Mouse (Mus musculus) adrenal gland (tissue): ENCODE results near the gene Zbtb16.

Experiments used
- intact Hi-C: fragments of 180-260 bp; cut with DNase I; formaldehyde crosslinking; loops from one replicate; pipeline ENCODE4 v1.15.1; 2025
- long read RNA-seq, 2 experiments: library from polyadenylated mRNA; unstranded; transcript quantifications; one replicate each; pipeline ENCODE4 v2.0.0; 2020; ENCODE audit warnings: borderline replicate concordance in 1 of 2; ENCODE audit not compliant: insufficient replicate concordance in 1 of 2

Gene Zbtb16
- long read RNA-seq, experiment 1, partial matches to known transcripts = 2 of 12 reads
- long read RNA-seq, experiment 1, other reads (novel, unspliced or antisense) = 10 of 12 reads
- long read RNA-seq, experiment 2, partial matches to known transcripts = 4 of 14 reads
- long read RNA-seq, experiment 2, other reads (novel, unspliced or antisense) = 10 of 14 reads

GRCm38 (mm10) chr9:48835631-48836565 lies at the start of gene Zbtb16:
TSS of gene Zbtb16 (minus strand) at chr9:48836222.
- intact Hi-C loops = loop anchor here (5.0 kb wide), 1 partner anchor 189 kb away; no protein-coding TSS in a partner anchor

GRCm38 (mm10) chr9:48872896-48873295 lies 36.9 kb upstream of the Zbtb16 start:
- intact Hi-C loops = no loop called here

- intact Hi-C loops = loop anchor here (10.0 kb wide), 1 partner anchor 108 kb away; no protein-coding TSS in a partner anchor
These were observed 30.6 kb upstream of the Zbtb16 start for GRCm38 (mm10) chr9:48866523-48867121.

GRCm38 (mm10) chr9:48865235-48865634 lies 29.2 kb upstream of the Zbtb16 start:
- intact Hi-C loops = loop anchor here (10.0 kb wide), 1 partner anchor 110 kb away; no protein-coding TSS in a partner anchor

- intact Hi-C loops = loop anchor here (5.0 to 10.0 kb wide), 2 partner anchors 36 to 113 kb away; no protein-coding TSS in a partner anchor
These were observed 25.5 kb upstream of the Zbtb16 start for GRCm38 (mm10) chr9:48861481-48861880.

GRCm38 (mm10) chr9:48860526-48860845 lies 24.5 kb upstream of the Zbtb16 start:
- intact Hi-C loops = loop anchor here (1.0 to 10.0 kb wide), 3 partner anchors 37 to 215 kb away; no protein-coding TSS in a partner anchor

- intact Hi-C loops = loop anchor here (1.0 to 10.0 kb wide), 3 partner anchors 37 to 215 kb away; no protein-coding TSS in a partner anchor
These were observed 24.0 kb upstream of the Zbtb16 start for GRCm38 (mm10) chr9:48859828-48860525.

GRCm38 (mm10) chr9:48857944-48858343 lies 21.9 kb upstream of the Zbtb16 start:
- intact Hi-C loops = no loop called here

- intact Hi-C loops = no loop called here
These were observed 20.2 kb upstream of the Zbtb16 start for GRCm38 (mm10) chr9:48856240-48856639.

GRCm38 (mm10) chr9:48849531-48849930 lies 13.5 kb upstream of the Zbtb16 start:
- intact Hi-C loops = no loop called here

- intact Hi-C loops = loop anchor here (5.0 kb wide), 1 partner anchor 192 kb away; no protein-coding TSS in a partner anchor
These were observed 3.5 kb upstream of the Zbtb16 start for GRCm38 (mm10) chr9:48839568-48839967.

- intact Hi-C loops = loop anchor here (5.0 kb wide), 1 partner anchor 191 kb away; no protein-coding TSS in a partner anchor
These were observed 2.3 kb upstream of the Zbtb16 start for GRCm38 (mm10) chr9:48838346-48838745.

GRCm38 (mm10) chr9:48837181-48837580 lies 1.2 kb upstream of the Zbtb16 start:
- intact Hi-C loops = loop anchor here (5.0 kb wide), 1 partner anchor 190 kb away; no protein-coding TSS in a partner anchor

- intact Hi-C loops = loop anchor here (5.0 kb wide), 1 partner anchor 189 kb away; no protein-coding TSS in a partner anchor
These were observed 526 bp upstream of the Zbtb16 start for GRCm38 (mm10) chr9:48836566-48836930.

GRCm38 (mm10) chr9:48834541-48835411 lies 1.2 kb downstream of the Zbtb16 start:
- intact Hi-C loops = loop anchor here (5.0 kb wide), 1 partner anchor 187 kb away; no protein-coding TSS in a partner anchor

- intact Hi-C loops = no loop called here
These were observed 2.0 kb downstream of the Zbtb16 start for GRCm38 (mm10) chr9:48834006-48834405.

GRCm38 (mm10) chr9:48833493-48833892 lies 2.5 kb downstream of the Zbtb16 start:
- intact Hi-C loops = no loop called here

GRCm38 (mm10) chr9:48832473-48833100 lies 3.4 kb downstream of the Zbtb16 start:
- intact Hi-C loops = no loop called here
